Mouse (Mus musculus): Measurements from ENCODE around the gene Ptgir. TPM values are rescaled to one million over a fixed set of nuclear protein-coding genes. Genes with fewer than 3 reads are reported as not detected.

Ptgir gene
- polyA plus RNA-seq, 1 experiment from 2014 or later: 1.7 TPM

- no peaks in the 10 kb centered on the region for H3K9me3 ChIP-seq (ENCODE audit: low read length)
- no peaks in the 10 kb centered on the region for H3K4me1 ChIP-seq (ENCODE audit: insufficient read depth)
- DNase-seq (peak; percentile 22), ATAC-seq (no peak)
- no peak within 1 kb of the TSS for H3K4me3 ChIP-seq (ENCODE audit: low read depth, low read length)
- H3K4me2 ChIP-seq (ENCODE audit: low read depth, low read length): no peak within 1 kb of the TSS
- 39% methylated on average over 17 of the region's 17 CpGs for WGBS (ENCODE audit: insufficient replicate concordance)
- H3K27me3 ChIP-seq (ENCODE audit: insufficient read depth, low read length): no peaks in the 10 kb centered on the region
- no peak within 1 kb of the TSS for H3K9ac ChIP-seq (replicated peaks)
- H3K27ac ChIP-seq (ENCODE audit: low read depth): no peak within 1 kb of the TSS
- TF ChIP-seq CTCF (IDR thresholded peaks at IDR 0.05; ENCODE audit: low read depth) (no peak), EP300 (IDR thresholded peaks at IDR 0.05; ENCODE audit: low read depth) (no peak)
- no peaks in the 10 kb centered on the region for H3K36me3 ChIP-seq (replicated peaks; ENCODE audit: insufficient read depth, low read length)
Measured at GRCm38 (mm10) chr7:16959539-16960187, 53.4 kb downstream of the Ptgir start, which contains the start of gene Pnmal1. Gene Pnmal1 (plus strand): TSS chr7:16959679.

Other genes with a start within 250 kb of the Ptgir start
- not detected in 2 replicates for gene Ceacam15, start 230.8 kb upstream of the Ptgir start, polyA plus RNA-seq (2015; fragmentation: Nextera tagmentation; extraction: Ambion mirVana)
- gene Ceacam9, start 184.6 kb upstream of the Ptgir start, polyA plus RNA-seq (2015; fragmentation: Nextera tagmentation; extraction: Ambion mirVana): not detected in 2 replicates
- 151 and 153 TPM in 2 replicates for gene Ap2s1, start 168.1 kb upstream of the Ptgir start, polyA plus RNA-seq (2015; fragmentation: Nextera tagmentation; extraction: Ambion mirVana)
- 43.9 and 44.8 TPM in 2 replicates for gene Slc1a5, start 125.2 kb upstream of the Ptgir start, polyA plus RNA-seq (2015; fragmentation: Nextera tagmentation; extraction: Ambion mirVana)
- gene Strn4, start 90.6 kb upstream of the Ptgir start, polyA plus RNA-seq (2015; fragmentation: Nextera tagmentation; extraction: Ambion mirVana): 15.9 and 18.4 TPM in 2 replicates
- 7.4 and 8.7 TPM in 2 replicates for gene Fkrp, start 89.8 kb upstream of the Ptgir start, polyA plus RNA-seq (2015; fragmentation: Nextera tagmentation; extraction: Ambion mirVana)
- gene Prkd2, start 63.6 kb upstream of the Ptgir start, polyA plus RNA-seq (2015; fragmentation: Nextera tagmentation; extraction: Ambion mirVana): 4.3 and 5.0 TPM in 2 replicates
- 0.09 TPM in 2 replicates for gene Dact3, start 31.2 kb upstream of the Ptgir start, polyA plus RNA-seq (2015; fragmentation: Nextera tagmentation; extraction: Ambion mirVana)
- 0.15 and 0.20 TPM in 2 replicates for gene Gng8, start 14.7 kb upstream of the Ptgir start, polyA plus RNA-seq (2015; fragmentation: Nextera tagmentation; extraction: Ambion mirVana)
- 58.8 and 60.3 TPM in 2 replicates for gene Calm3, start 17.6 kb downstream of the Ptgir start, polyA plus RNA-seq (2015; fragmentation: Nextera tagmentation; extraction: Ambion mirVana)
- gene Pnmal2, start 38.2 kb downstream of the Ptgir start, polyA plus RNA-seq (2015; fragmentation: Nextera tagmentation; extraction: Ambion mirVana): 0.06 and 0.09 TPM in 2 replicates
- gene Pnmal1, start 53.2 kb downstream of the Ptgir start, polyA plus RNA-seq (2015; fragmentation: Nextera tagmentation; extraction: Ambion mirVana): 0.02 and 0.04 TPM in 2 replicates
- gene Gm42372, start 76.6 kb downstream of the Ptgir start, polyA plus RNA-seq (2015; fragmentation: Nextera tagmentation; extraction: Ambion mirVana): not detected in 2 replicates
- 1.1 and 1.3 TPM in 2 replicates for gene Ccdc8, start 86.2 kb downstream of the Ptgir start, polyA plus RNA-seq (2015; fragmentation: Nextera tagmentation; extraction: Ambion mirVana)
- gene Ppp5c, start 121.4 kb downstream of the Ptgir start, polyA plus RNA-seq (2015; fragmentation: Nextera tagmentation; extraction: Ambion mirVana): 26.9 and 32.1 TPM in 2 replicates
- gene Hif3a, start 155.9 kb downstream of the Ptgir start, polyA plus RNA-seq (2015; fragmentation: Nextera tagmentation; extraction: Ambion mirVana): 2.6 and 3.9 TPM in 2 replicates
- gene Psg16, start 167.6 kb downstream of the Ptgir start, polyA plus RNA-seq (2015; fragmentation: Nextera tagmentation; extraction: Ambion mirVana): 0.54 and 0.69 TPM in 2 replicates
- not detected in 2 replicates for gene Ceacam3, start 243.8 kb downstream of the Ptgir start, polyA plus RNA-seq (2015; fragmentation: Nextera tagmentation; extraction: Ambion mirVana)

All from liver, postnatal 0 days (tissue).